Mouse (Mus musculus) intestine, embryonic 16.5 days (tissue): ENCODE data around the gene Gltp. TPM values are rescaled to one million over a fixed set of nuclear protein-coding genes. Genes with fewer than 3 reads are reported as not detected.
A peak's percentile ranks its signal among the peaks of the same experiment; 100 is the strongest.

Experiments used
- ATAC-seq: fragments of 200-750 bp; cut with Nextera tagmentation; 2 replicates; pipeline ENCODE4 v1.8.0; 2017; ENCODE audit warnings: moderate TSS enrichment, moderate library complexity
- H3K27ac ChIP-seq: fragments of 300-500 bp; sonication (generic); 2 replicates; pipeline ENCODE4 v1.5.1; 2014; ENCODE audit warnings: mild to moderate bottlenecking, low read length
- H3K27me3 ChIP-seq: fragments of 300-500 bp; sonication (generic); replicated peaks from 2 replicates; pipeline ENCODE4 v1.6.1; 2014; ENCODE audit warnings: low read length, control low read depth, mixed read lengths; ENCODE audit not compliant: control insufficient read depth, insufficient read depth
- H3K36me3 ChIP-seq: fragments of 300-500 bp; sonication (generic); 2 replicates; pipeline ENCODE4 v1.6.1; 2014; ENCODE audit warnings: low read length, control low read depth; ENCODE audit not compliant: control insufficient read depth, insufficient read depth
- H3K4me1 ChIP-seq: fragments of 300-500 bp; sonication (generic); 2 replicates; pipeline ENCODE4 v1.6.1; 2014; ENCODE audit warnings: low read length, control low read depth, mixed read lengths; ENCODE audit not compliant: control insufficient read depth, insufficient read depth
- H3K4me2 ChIP-seq: fragments of 300-500 bp; sonication (generic); 2 replicates; pipeline ENCODE4 v1.6.1; 2014; ENCODE audit warnings: low read depth, low read length, control low read depth
- H3K4me3 ChIP-seq: fragments of 300-500 bp; sonication (generic); 2 replicates; pipeline ENCODE4 v1.5.1; 2014; ENCODE audit warnings: mild to moderate bottlenecking, low read length
- H3K9ac ChIP-seq: fragments of 300-500 bp; sonication (generic); 2 replicates; pipeline ENCODE4 v1.6.1; 2014; ENCODE audit warnings: low read depth, low read length
- H3K9me3 ChIP-seq: fragments of 300-500 bp; sonication (generic); 2 replicates; pipeline ENCODE4 v1.6.1; 2016; ENCODE audit warnings: low read length, control low read depth; ENCODE audit not compliant: control insufficient read depth
- WGBS: fragments of 180-500 bp; shearing (Covaris S2); extraction: QIAGEN DNeasy Blood & Tissue Kit; methylation state at CpG from one replicate; pipeline ENCODE4 v1.1.7; 2014; 5-methylcytosine and 5-hydroxymethylcytosine counted together
- polyA plus RNA-seq: library from polyadenylated mRNA; unstranded; fragments of >200 nt; fragmentation: Nextera tagmentation; extraction: Ambion mirVana; gene quantifications from 2 replicates; pipeline ENCODE4 v1.2.1, GENCODE M21; 2015

Gene Gltp
- polyA plus RNA-seq, 1 experiment from 2014 or later = 103 TPM

GRCm38 (mm10) chr5:114669014-114669413 is 21.8 kb downstream of the Gltp start:
- H3K36me3 ChIP-seq = no peaks in the 10 kb centered on the region
- H3K4me3 ChIP-seq = no peak overlapping the region
- H3K4me2 ChIP-seq = no peak overlapping the region
- no peak overlapping the region for H3K9ac ChIP-seq
- H3K27me3 ChIP-seq = no peaks in the 10 kb centered on the region
- H3K27ac ChIP-seq = no peak overlapping the region
- H3K4me1 ChIP-seq = no peaks in the 10 kb centered on the region
- WGBS = 92% methylated on average over 5 of the region's 5 CpGs
- ATAC-seq = no peak
- H3K9me3 ChIP-seq = no peaks in the 10 kb centered on the region

DNA sequence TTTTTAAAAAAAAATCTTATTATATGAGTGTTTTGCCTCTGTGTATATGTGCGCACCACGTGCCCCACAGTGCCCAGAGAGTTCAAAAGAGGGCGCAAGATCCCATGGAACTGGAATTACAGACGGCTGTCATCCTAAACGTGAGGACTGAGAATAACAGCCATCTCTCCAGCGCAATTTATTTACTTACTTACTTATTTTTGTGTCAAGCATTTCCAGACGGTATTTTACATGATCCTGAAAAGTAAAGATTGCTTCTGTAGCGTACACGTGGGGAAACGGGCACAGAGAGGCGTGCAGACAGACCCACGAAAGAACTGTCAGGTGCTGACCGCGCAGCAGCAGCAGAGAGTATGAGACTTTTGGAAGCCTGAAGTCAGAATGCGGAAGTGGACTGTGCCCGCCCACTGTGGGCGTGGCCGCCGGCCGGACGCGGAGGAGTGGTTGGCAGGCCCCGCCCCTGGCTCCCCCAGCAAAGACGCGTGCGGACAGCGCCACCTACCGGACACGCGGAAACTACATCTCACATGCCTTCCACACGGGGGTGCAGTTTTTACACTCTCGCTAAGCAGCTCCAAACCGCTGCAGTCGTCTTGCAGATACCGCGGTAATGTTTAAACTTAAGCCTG is 23.4 kb downstream of the Gltp start:
- ATAC-seq = peak; percentile 95
- Histone ChIP-seq H3K9ac (no peak overlapping the region), H3K9me3 (no peaks in the 10 kb centered on the region), H3K36me3 (no peaks in the 10 kb centered on the region), H3K4me2 (peak overlapping the region; percentile 46), H3K4me1 (no peaks in the 10 kb centered on the region), H3K27ac (peak overlapping the region; percentile 3; the same call in 1 of the 2 replicates), H3K4me3 (peak overlapping the region; percentile 32), H3K27me3 (no peaks in the 10 kb centered on the region)
- WGBS = 3% methylated on average over 36 of the region's 36 CpGs

GRCm38 (mm10) chr5:114666659-114667058 is 24.1 kb downstream of the Gltp start:
- Histone ChIP-seq H3K27me3 (no peaks in the 10 kb centered on the region), H3K4me3 (no peak overlapping the region), H3K4me1 (no peaks in the 10 kb centered on the region), H3K9ac (no peak overlapping the region), H3K4me2 (no peak overlapping the region), H3K36me3 (no peaks in the 10 kb centered on the region), H3K9me3 (no peaks in the 10 kb centered on the region), H3K27ac (no peak overlapping the region)
- no peak for ATAC-seq
- WGBS = 64% methylated on average over 1 of the region's 1 CpGs

- Histone ChIP-seq H3K27me3 (no peaks in the 10 kb centered on the region; the same call in 1 of the 2 replicates), H3K27ac (no peak overlapping the region), H3K9ac (no peak overlapping the region), H3K9me3 (no peaks in the 10 kb centered on the region), H3K4me1 (no peaks in the 10 kb centered on the region), H3K36me3 (no peaks in the 10 kb centered on the region), H3K4me3 (no peak overlapping the region), H3K4me2 (no peak overlapping the region)
- no peak for ATAC-seq
- WGBS = 79% methylated on average over 7 of the region's 7 CpGs
Measured at GRCm38 (mm10) chr5:114664750-114665149, 26.0 kb downstream of the Gltp start.

DNA sequence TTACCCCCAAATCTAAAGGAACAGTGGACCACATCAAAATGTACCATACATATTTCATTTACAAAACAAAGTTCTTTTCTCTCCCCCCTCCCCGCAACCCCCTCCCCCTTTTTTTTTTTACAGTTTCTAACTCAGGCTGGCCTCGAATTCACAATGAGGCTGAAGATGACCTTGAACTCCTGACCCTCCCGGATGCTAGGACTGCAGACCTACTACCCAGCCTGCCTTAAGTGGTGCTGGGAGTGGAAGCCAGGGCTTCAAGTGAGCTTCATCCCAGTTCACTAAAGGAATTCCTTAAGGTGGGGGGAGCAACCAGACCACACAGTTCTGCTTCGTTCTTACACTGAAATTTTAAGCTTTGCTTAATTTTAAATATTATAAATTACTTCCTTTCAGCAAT is 26.6 kb downstream of the Gltp start:
- no peaks in the 10 kb centered on the region for H3K36me3 ChIP-seq
- H3K9me3 ChIP-seq = no peaks in the 10 kb centered on the region
- H3K4me1 ChIP-seq = no peaks in the 10 kb centered on the region
- WGBS = 61% methylated on average over 4 of the region's 4 CpGs
- peaks cover 2% of the 10 kb centered on the region; the same call in 1 of the 2 replicates for H3K27me3 ChIP-seq
- H3K9ac ChIP-seq = no peak overlapping the region
- H3K27ac ChIP-seq = no peak overlapping the region
- H3K4me3 ChIP-seq = no peak overlapping the region
- no peak for ATAC-seq
- H3K4me2 ChIP-seq = no peak overlapping the region

DNA sequence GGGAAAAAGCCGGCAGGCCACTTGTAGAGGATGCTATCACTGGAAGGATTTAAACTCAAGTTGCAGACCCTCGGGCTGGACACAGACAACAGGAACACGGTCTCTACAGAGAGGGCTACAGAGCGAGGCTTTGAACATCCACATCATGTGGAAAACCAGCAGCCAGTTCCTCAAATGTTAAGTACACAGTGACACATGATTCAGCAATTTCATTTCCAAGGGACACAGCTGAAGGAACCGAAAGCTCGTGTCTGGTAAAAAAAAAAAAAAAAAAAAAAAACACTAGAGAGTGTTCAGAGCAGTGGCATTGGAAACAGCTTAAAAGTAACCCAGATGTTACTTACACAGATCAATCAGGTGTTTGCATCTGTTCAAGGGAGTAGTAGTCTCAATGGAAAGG is 29.8 kb downstream of the Gltp start:
- H3K27ac ChIP-seq = no peak overlapping the region
- H3K4me2 ChIP-seq = no peak overlapping the region
- peaks cover 12% of the 10 kb centered on the region; the same call in 1 of the 2 replicates for H3K4me1 ChIP-seq
- peaks cover 18% of the 10 kb centered on the region for H3K27me3 ChIP-seq
- 65% methylated on average over 6 of the region's 6 CpGs for WGBS
- no peaks in the 10 kb centered on the region for H3K9me3 ChIP-seq
- no peaks in the 10 kb centered on the region for H3K36me3 ChIP-seq
- ATAC-seq = no peak
- H3K9ac ChIP-seq = no peak overlapping the region
- no peak overlapping the region for H3K4me3 ChIP-seq

- WGBS = 0% methylated on average over 41 of the region's 47 CpGs
- Histone ChIP-seq H3K27ac (no peak within 1 kb of the TSS), H3K9me3 (no peaks in the 10 kb centered on the region), H3K4me1 (peaks cover 12% of the 10 kb centered on the region; the same call in 1 of the 2 replicates), H3K4me2 (peak within 1 kb of the TSS; percentile 98), H3K36me3 (no peaks in the 10 kb centered on the region), H3K4me3 (peak within 1 kb of the TSS; percentile 56), H3K27me3 (peaks cover 18% of the 10 kb centered on the region), H3K9ac (peak within 1 kb of the TSS; percentile 66)
- peak; percentile 71 for ATAC-seq
Measured at GRCm38 (mm10) chr5:114658255-114658654, 32.5 kb downstream of the Gltp start, which contains the start of gene Trpv4. Trpv4 (minus strand) TSS chr5:114658421.

- Histone ChIP-seq H3K36me3 (no peaks in the 10 kb centered on the region), H3K27ac (no peak overlapping the region), H3K9ac (no peak overlapping the region), H3K4me2 (peak overlapping the region; percentile 98), H3K9me3 (no peaks in the 10 kb centered on the region), H3K4me3 (peak overlapping the region; percentile 56), H3K27me3 (peaks cover 18% of the 10 kb centered on the region), H3K4me1 (peaks cover 12% of the 10 kb centered on the region; the same call in 1 of the 2 replicates)
- WGBS = 39% methylated on average over 10 of the region's 10 CpGs
- ATAC-seq = no peak
Measured at GRCm38 (mm10) chr5:114657426-114657825, 33.4 kb downstream of the Gltp start.

- Histone ChIP-seq H3K27ac (no peak overlapping the region), H3K4me1 (peaks cover 16% of the 10 kb centered on the region), H3K4me3 (no peak overlapping the region), H3K27me3 (peaks cover 18% of the 10 kb centered on the region), H3K9me3 (no peaks in the 10 kb centered on the region), H3K36me3 (no peaks in the 10 kb centered on the region), H3K9ac (no peak overlapping the region), H3K4me2 (no peak overlapping the region)
- no peak for ATAC-seq
- WGBS = 78% methylated on average over 7 of the region's 7 CpGs
Measured at GRCm38 (mm10) chr5:114656305-114656704, 34.5 kb downstream of the Gltp start.

DNA sequence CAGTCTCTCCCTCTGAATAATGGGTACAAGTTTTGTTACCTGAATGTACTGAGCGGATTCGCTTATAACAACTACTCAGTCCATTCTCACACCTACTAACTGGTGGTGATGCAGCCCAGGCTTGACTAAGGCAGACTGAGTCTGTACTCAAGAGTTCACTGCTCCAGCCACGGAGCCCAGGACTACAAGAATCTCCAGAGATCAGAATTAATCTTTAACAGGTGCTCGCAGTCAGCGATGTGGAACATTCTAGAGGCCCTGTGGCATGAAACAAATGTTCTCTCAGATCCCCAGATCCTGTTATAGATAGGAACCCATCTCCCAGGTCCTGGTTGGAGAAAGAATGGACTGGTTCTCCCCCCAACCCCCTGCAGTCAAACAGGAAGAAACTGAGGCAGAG is 35.1 kb downstream of the Gltp start:
- H3K4me1 ChIP-seq = peaks cover 22% of the 10 kb centered on the region
- no peak overlapping the region for H3K9ac ChIP-seq
- H3K27ac ChIP-seq = no peak overlapping the region
- H3K4me3 ChIP-seq = no peak overlapping the region
- no peak overlapping the region for H3K4me2 ChIP-seq
- ATAC-seq = no peak
- H3K27me3 ChIP-seq = peaks cover 18% of the 10 kb centered on the region
- H3K36me3 ChIP-seq = no peaks in the 10 kb centered on the region
- no peaks in the 10 kb centered on the region for H3K9me3 ChIP-seq
- WGBS = 82% methylated on average over 5 of the region's 5 CpGs
